Mouse (Mus musculus) CH12.LX (cell line): ENCODE measurements around the gene Hoxd3. TPM values are rescaled to one million over a fixed set of nuclear protein-coding genes. Genes with fewer than 3 reads are reported as not detected.

Experiments used
- DNase-seq: peaks from one replicate; pipeline ENCODE4 v3.0.0-alpha.2; 2013; ENCODE audit errors: extremely low read depth
- H3K27ac ChIP-seq: 2 replicates; pipeline ENCODE4 v1.5.1; 2012; ENCODE audit warnings: low read depth, mild to moderate bottlenecking, control low read depth, moderate library complexity; ENCODE audit not compliant: insufficient read depth
- H3K27me3 ChIP-seq: replicated peaks from 2 replicates; pipeline ENCODE3; 2012; ENCODE audit warnings: inconsistent platforms
- H3K36me3 ChIP-seq, 2 experiments: replicated peaks in 1 of 2; 2 replicates each; pipeline versions ENCODE3 to v1.6.1; 2012; ENCODE audit warnings: inconsistent platforms in 1 of 2, low read length in 1 of 2, mild to moderate bottlenecking in 1 of 2, mixed read lengths in 1 of 2, moderate library complexity in 1 of 2; ENCODE audit not compliant: control insufficient read depth in 1 of 2, insufficient read depth in 1 of 2
- H3K4me1 ChIP-seq, 2 experiments: 2 replicates each; pipeline ENCODE4 v1.6.1; 2012; ENCODE audit warnings: inconsistent platforms in 1 of 2, moderate library complexity in 1 of 2; ENCODE audit not compliant: insufficient read depth in 2 of 2, control insufficient read depth in 1 of 2
- H3K4me2 ChIP-seq: 2 replicates; pipeline ENCODE4 v1.6.1; 2012; ENCODE audit warnings: low read depth, mild to moderate bottlenecking, control low read depth; ENCODE audit not compliant: poor library complexity, insufficient read depth, severe bottlenecking
- H3K4me3 ChIP-seq, 3 experiments: fragments of 150-350 bp in 1 of 3; sonication (generic) in 1 of 3; replicated peaks in 1 of 3; 2 replicates each; pipeline versions ENCODE3 to v1.5.1; 2011 to 2012; ENCODE audit warnings: low read depth in 2 of 3, low read length in 2 of 3, mild to moderate bottlenecking in 2 of 3, moderate library complexity in 2 of 3, control low read depth in 1 of 3, improper control_type of control experiment in 1 of 3, inconsistent platforms in 1 of 3, mixed read lengths in 1 of 3; ENCODE audit not compliant: poor library complexity in 1 of 3
- H3K79me2 ChIP-seq: replicated peaks from 2 replicates; pipeline ENCODE4 v1.6.1; 2012; ENCODE audit warnings: mild to moderate bottlenecking, moderate library complexity; ENCODE audit not compliant: control insufficient read depth, poor library complexity, insufficient read depth, severe bottlenecking; ENCODE audit errors: extremely low read depth
- H3K9ac ChIP-seq: 2 replicates; pipeline ENCODE4 v1.6.1; 2012; ENCODE audit warnings: low read depth, mild to moderate bottlenecking, control low read depth, moderate library complexity; ENCODE audit not compliant: insufficient read depth
- H3K9me3 ChIP-seq: replicated peaks from 2 replicates; pipeline ENCODE3; 2012; ENCODE audit warnings: low read length, inconsistent platforms, mixed read lengths
- BHLHE40 ChIP-seq: IDR thresholded peaks from 2 replicates; pipeline ENCODE4 v1.6.1; 2011; ENCODE audit warnings: mild to moderate bottlenecking, low read depth, low read length, improper control_type of control experiment
- CHD1 ChIP-seq: IDR thresholded peaks from 2 replicates; pipeline ENCODE4 v1.6.1; 2012; ENCODE audit warnings: low read depth, low read length, improper control_type of control experiment, inconsistent platforms
- CHD2 ChIP-seq: IDR thresholded peaks from 2 replicates; pipeline ENCODE4 v1.6.1; 2011; ENCODE audit warnings: low read length, improper control_type of control experiment
- ELF1 ChIP-seq: IDR thresholded peaks from 2 replicates; pipeline ENCODE4 v1.6.1; 2014; ENCODE audit warnings: low read depth, mild to moderate bottlenecking, inconsistent platforms, low read length, improper control_type of control experiment
- EP300 ChIP-seq: IDR thresholded peaks from 2 replicates; pipeline ENCODE4 v1.6.1; 2011; ENCODE audit warnings: low read length, improper control_type of control experiment
- IRF4 ChIP-seq: IDR thresholded peaks from 2 replicates; pipeline ENCODE4 v1.6.1; 2014; ENCODE audit warnings: low read depth, mild to moderate bottlenecking, inconsistent platforms, low read length, improper control_type of control experiment
- JUN ChIP-seq: IDR thresholded peaks from 2 replicates; pipeline ENCODE4 v1.6.1; 2011; ENCODE audit warnings: low read depth, mild to moderate bottlenecking, low read length, improper control_type of control experiment, moderate library complexity; ENCODE audit not compliant: insufficient read depth
- MAFK ChIP-seq: IDR thresholded peaks from 2 replicates; pipeline ENCODE4 v1.6.1; 2011; ENCODE audit warnings: low read length, improper control_type of control experiment; ENCODE audit not compliant: insufficient replicate concordance
- MAZ ChIP-seq: IDR thresholded peaks from 2 replicates; pipeline ENCODE4 v1.6.1; 2012; ENCODE audit warnings: low read depth, mild to moderate bottlenecking, inconsistent platforms, low read length, improper control_type of control experiment, moderate library complexity
- MYC ChIP-seq: IDR thresholded peaks from 2 replicates; pipeline ENCODE4 v1.6.1; 2011; ENCODE audit warnings: low read depth, mild to moderate bottlenecking, improper control_type of control experiment, low read length
- NRF1 ChIP-seq: IDR thresholded peaks from 2 replicates; pipeline ENCODE4 v1.6.1; 2014; ENCODE audit warnings: low read depth, mild to moderate bottlenecking, inconsistent platforms, low read length, improper control_type of control experiment, moderate library complexity
- POLR2A ChIP-seq: IDR thresholded peaks from 2 replicates; pipeline ENCODE4 v1.6.1; 2011; ENCODE audit warnings: low read depth, mild to moderate bottlenecking, improper control_type of control experiment, low read length
- POLR2AphosphoS2 ChIP-seq: IDR thresholded peaks from 2 replicates; pipeline ENCODE4 v1.6.1; 2011; ENCODE audit warnings: low read depth, low read length, improper control_type of control experiment
- RAD21 ChIP-seq: IDR thresholded peaks from 2 replicates; pipeline ENCODE4 v1.6.1; 2011; ENCODE audit warnings: low read depth, mild to moderate bottlenecking, low read length, improper control_type of control experiment, moderate library complexity
- USF1 ChIP-seq: IDR thresholded peaks from 2 replicates; pipeline ENCODE4 v1.6.1; 2014; ENCODE audit warnings: low read depth, mild to moderate bottlenecking, inconsistent platforms, low read length, improper control_type of control experiment
- ZC3H11A ChIP-seq: IDR thresholded peaks from 2 replicates; pipeline ENCODE4 v1.6.1; 2012; ENCODE audit warnings: low read depth, mild to moderate bottlenecking, inconsistent platforms, low read length, improper control_type of control experiment
- dilution Hi-C: fragments of 300-500 bp; cut with MboI; formaldehyde crosslinking; loops from 2 replicates; pipeline ENCODE4 v1.14.3; 2020; ENCODE audit warnings: low sequenced_read_pairs; ENCODE audit not compliant: extremely low pct_unique_long_range_greater_than_20kb, extremely low pct_ligation_motif_present
- in situ Hi-C: fragments of 300-500 bp; cut with MboI; formaldehyde crosslinking; loops from 3 replicates; pipeline ENCODE4 v1.14.3; 2019; ENCODE audit warnings: low sequenced_read_pairs, low pct_ligation_motif_present, low pct_unique_long_range_greater_than_20kb, mixed read lengths
- polyA plus RNA-seq: library from polyadenylated mRNA; unstranded; fragments of >175 nt; gene quantifications from 2 replicates; pipeline ENCODE4 v1.2.1, GENCODE M21; 2012; ENCODE audit warnings: low read depth; ENCODE audit not compliant: insufficient read length
- total RNA-seq, 2 experiments: library from RNA; depleted of rRNA; stranded (reverse); fragments of 300-350 nt in 1 of 2; fragments of >200 nt in 1 of 2; gene quantifications; 2 replicates each; pipeline ENCODE4 v1.2.3; 2012 to 2014

Hoxd3 gene
- total and polyA plus RNA-seq, 3 experiments, result 0.12 to 1.1 TPM; not detected in 1

DNA sequence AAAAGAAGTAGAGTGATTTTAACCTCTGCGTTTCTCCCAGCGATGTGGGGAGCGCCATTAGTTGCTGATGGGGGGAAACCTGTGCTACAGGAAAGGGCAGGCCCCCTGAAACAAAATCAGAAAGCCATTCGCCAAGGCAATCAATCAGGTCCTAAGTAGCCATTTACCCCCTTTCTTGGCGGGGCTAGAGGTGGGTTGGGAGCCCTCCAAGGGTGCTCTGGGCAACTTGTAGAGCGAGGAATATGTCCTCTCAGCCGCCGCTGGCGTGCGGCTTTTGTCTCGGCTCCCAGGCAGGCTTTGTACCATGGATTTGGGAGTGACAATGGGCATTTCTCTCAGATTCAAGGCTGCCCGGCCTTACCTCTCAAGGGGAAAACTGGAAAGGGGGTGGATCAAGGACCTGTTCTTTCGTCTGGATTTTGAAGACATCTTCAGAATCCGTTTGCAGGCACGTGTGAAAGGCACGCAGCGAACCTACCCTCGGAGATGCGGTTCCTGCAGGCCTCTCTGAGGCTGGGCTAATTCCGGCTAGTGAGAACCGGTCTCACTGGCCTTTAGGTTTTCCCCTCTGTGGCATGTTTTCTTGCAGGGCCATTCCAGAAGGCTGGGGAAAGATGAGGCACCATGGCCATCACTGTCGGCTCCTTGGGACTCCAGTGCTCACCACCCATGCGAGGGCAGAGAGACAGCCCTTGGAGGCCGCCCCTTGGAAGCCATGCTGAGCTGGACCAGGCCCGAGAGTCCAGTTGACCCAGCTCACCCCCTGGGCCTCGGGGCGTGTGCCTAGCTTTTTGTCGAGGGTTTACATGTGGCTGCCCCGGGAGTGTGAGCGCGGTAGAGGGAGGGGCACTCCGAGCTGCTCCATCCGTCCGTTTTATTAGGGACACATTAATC is 15.0 kb upstream of the Hoxd3 start:
- no peaks in the 10 kb centered on the region for H3K27me3 ChIP-seq
- no peak for TF ChIP-seq CHD1
- no peak for TF ChIP-seq MAFK
- no peak for TF ChIP-seq ZC3H11A
- TF ChIP-seq POLR2AphosphoS2, result no peak
- TF ChIP-seq USF1, result no peak
- no peak for TF ChIP-seq RAD21
- no peak for TF ChIP-seq CHD2
- no peak for TF ChIP-seq JUN
- TF ChIP-seq ELF1, result no peak
- TF ChIP-seq MAZ, result no peak
- TF ChIP-seq MYC, result no peak
- TF ChIP-seq, all 38 proteins: peak for 0
- DNase-seq, result no peak
- Histone ChIP-seq H3K4me3 (no peak overlapping the region), H3K79me2 (no peaks in the 10 kb centered on the region), H3K9me3 (peaks cover 19% of the 10 kb centered on the region), H3K4me2 (no peak overlapping the region), H3K36me3 (no peaks in the 10 kb centered on the region), H3K9ac (no peak overlapping the region), H3K4me1 (no peaks in the 10 kb centered on the region), H3K27ac (no peak overlapping the region)
- in situ Hi-C loops (loop anchor here (10.0 to 25.0 kb wide), 2 partner anchors 448 to 616 kb away; no protein-coding TSS in a partner anchor), dilution Hi-C loops (no loop called here)

DNA sequence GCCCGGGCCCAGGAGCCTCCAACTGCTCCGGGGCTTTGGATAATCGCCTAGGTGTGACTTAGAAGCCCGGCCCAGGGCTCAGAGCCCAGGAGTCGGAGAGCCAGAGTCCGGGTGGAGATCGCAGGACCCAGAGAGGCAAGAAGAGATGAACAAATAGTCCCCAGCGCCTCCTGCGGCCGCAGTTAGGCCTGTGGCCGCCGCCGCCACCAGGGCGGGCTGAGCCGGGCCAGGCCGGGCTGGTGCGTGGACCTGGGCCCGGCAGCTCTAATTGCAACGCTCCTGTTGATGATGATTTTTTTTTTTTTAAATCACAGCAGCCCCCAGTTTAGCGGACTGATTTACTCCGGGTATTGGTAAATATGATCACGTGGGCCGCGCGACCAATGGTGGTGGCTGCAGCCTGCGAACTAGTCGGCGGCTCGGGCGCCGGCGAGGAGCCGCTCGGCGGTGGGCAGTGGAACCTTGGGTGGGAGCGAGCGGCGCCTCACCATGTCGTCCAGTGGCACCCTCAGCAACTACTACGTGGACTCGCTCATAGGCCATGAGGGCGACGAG is 14.1 kb upstream of the Hoxd3 start, which contains the start of gene Hoxd9:
Gene Hoxd9, plus strand, starts transcription at position 161 of the 555 bp plus-strand sequence.
- H3K4me3 ChIP-seq, result no peak within 1 kb of the TSS
- no peaks in the 10 kb centered on the region for H3K4me1 ChIP-seq
- TF ChIP-seq IRF4, result no peak
- no peak for TF ChIP-seq NRF1
- TF ChIP-seq EP300, result no peak
- no peak for TF ChIP-seq BHLHE40
- TF ChIP-seq POLR2A, result no peak
- no peak for TF ChIP-seq CHD2
- TF ChIP-seq USF1, result no peak
- TF ChIP-seq ZC3H11A, result no peak
- dilution Hi-C loops (no loop called here), in situ Hi-C loops (loop anchor here (10.0 to 25.0 kb wide), 2 partner anchors 447 to 615 kb away; no protein-coding TSS in a partner anchor)
- no peaks in the 10 kb centered on the region for H3K27me3 ChIP-seq
- H3K79me2 ChIP-seq, result no peaks in the 10 kb centered on the region
- no peak within 1 kb of the TSS for H3K27ac ChIP-seq
- peaks cover 11% of the 10 kb centered on the region for H3K9me3 ChIP-seq
- H3K9ac ChIP-seq, result no peak within 1 kb of the TSS
- no peak within 1 kb of the TSS for H3K4me2 ChIP-seq
- no peak for DNase-seq
- no peaks in the 10 kb centered on the region for H3K36me3 ChIP-seq
